Mouse (Mus musculus) liver, embryonic 14.5 days (tissue): ENCODE results near the gene Fbxo33.

Source experiments
- CTCF ChIP-seq: IDR thresholded peaks from 2 replicates; pipeline ENCODE4 v1.5.1; 2016; ENCODE audit warnings: antibody characterized with exemption, low read depth, control low read depth
- EP300 ChIP-seq: IDR thresholded peaks from 2 replicates; pipeline ENCODE4 v1.6.1; 2016; ENCODE audit warnings: antibody characterized with exemption, low read depth

DNA sequence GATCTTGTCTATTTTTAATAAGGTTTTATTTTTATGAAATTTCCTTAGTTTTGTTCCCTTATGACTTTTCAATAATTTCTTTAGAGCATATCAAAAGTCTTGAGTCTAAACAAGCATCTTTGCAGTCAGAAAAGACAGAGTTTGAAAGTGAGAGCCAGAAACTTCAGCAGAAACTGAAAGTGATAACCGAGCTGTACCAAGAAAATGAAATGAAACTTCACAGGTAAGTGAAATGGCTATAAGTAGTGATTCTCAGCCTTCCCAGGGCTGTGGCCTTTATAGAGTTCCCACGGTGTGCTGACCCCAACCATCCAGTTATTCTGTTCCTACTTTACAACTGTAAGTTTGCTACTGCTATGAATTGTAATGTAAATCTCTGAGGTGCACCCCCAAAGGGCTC lies 56.7 kb downstream of the Fbxo33 start:
- TF ChIP-seq CTCF: no peak
- TF ChIP-seq EP300: no peak
